Mouse (Mus musculus) heart, postnatal 25 days (tissue): ENCODE results near the gene Slc5a6. TPM values are rescaled to one million over a fixed set of nuclear protein-coding genes. Genes with fewer than 3 reads are reported as not detected.

Source experiments
- DNase-seq: peaks from one replicate; pipeline ENCODE4 v3.0.0; 2022; ENCODE audit warnings: low spot score
- intact Hi-C: fragments of 180-260 bp; cut with DNase I; formaldehyde crosslinking; loops from one replicate; pipeline ENCODE4 v1.15.1; 2025
- total RNA-seq, 2 experiments: library from RNA; stranded (reverse); gene quantifications; 2 replicates each; pipeline ENCODE4 v1.2.3; 2021

Slc5a6 gene
- 10 to 100 TPM in 1 of 2 experiments, 1 to 10 TPM in 1; 9.9 to 10.5 TPM for total RNA-seq

DNA sequence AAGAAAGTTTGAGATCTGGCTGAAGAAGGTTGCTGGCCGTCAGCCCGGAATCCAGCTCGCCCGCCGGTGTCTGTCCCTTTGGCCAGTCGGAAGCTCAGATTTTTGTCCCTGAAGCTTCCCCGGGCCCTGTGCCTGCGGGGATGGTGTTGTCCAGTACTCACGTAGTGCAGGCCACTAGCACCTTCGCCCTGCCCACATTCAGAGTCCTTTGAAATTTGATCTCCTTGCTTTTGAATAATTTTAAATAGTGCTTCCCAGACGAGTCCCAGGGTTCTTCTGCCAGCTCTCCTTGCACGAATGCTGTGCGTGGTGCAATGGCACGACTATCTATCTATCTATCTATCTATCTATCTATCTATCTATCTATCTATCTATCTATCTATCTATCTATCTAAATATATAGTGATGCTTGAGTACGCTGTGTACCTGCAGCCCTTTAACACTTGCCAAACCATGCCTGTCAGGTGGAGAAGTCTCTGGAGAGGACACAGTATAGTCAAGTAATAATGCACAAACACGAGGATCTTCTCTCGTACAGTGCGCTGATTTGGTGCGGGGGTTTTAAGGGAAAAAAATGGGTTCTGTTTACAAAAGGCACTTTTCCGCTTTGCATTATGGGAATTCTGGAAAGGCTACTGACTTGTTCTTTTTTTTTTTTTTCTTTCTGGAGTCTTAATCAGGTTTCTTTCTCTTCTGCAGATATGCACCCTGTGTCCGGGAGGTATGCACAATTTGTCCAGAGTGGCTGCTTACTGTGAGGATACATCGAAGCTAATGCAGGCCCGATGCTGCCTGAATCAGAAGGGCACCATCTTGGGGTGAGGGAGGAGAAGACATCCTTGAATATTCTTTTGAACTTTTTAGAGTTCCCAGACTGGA, at the start of gene Slc5a6:
Gene Slc5a6, minus strand, starts transcription at position 162 of the 879 bp plus-strand sequence.
- DNase-seq: no peak
- intact Hi-C loops: loop anchor here (1.0 kb wide), 1 partner anchor 89 kb away; the partner anchor contains the start of gene Preb

DNA sequence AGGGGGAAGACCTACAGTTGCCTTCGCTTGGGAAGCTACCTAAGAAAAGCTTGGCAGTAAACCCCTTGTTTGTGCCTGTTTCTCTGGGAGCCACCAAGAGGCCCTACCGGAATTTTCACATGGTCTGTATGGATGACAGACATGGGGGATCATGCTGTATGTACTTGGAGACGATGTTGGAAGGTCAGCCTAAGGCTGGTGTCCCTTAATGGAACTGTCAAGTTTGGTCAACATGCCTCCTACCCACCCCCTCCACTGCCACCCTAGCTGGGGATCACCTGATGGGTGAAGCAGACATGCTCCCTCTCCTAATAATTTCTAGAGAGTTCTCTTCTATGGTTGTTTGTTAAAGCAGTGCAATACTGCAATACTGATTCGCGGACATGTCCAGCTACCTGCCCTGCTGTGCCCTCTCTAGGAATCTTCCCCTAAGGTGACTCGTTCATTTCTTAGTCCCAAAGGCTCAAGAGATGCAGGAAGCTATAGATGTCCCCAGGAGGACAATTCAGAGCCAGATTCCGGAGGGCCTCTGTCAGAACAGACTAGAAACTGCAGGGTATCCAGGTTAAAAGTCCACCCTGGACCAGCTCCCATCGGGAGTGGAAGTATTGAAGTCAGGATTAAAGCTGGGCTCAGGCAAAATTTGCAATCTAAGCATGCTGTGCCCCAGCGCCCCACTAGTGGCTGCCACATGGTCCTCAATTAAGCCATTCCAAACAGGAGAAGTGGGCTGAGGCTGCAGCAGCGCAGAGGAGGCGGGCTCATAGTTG, 47.2 kb upstream of the Slc5a6 start:
- intact Hi-C loops: no loop called here
- DNase-seq: no peak

DNA sequence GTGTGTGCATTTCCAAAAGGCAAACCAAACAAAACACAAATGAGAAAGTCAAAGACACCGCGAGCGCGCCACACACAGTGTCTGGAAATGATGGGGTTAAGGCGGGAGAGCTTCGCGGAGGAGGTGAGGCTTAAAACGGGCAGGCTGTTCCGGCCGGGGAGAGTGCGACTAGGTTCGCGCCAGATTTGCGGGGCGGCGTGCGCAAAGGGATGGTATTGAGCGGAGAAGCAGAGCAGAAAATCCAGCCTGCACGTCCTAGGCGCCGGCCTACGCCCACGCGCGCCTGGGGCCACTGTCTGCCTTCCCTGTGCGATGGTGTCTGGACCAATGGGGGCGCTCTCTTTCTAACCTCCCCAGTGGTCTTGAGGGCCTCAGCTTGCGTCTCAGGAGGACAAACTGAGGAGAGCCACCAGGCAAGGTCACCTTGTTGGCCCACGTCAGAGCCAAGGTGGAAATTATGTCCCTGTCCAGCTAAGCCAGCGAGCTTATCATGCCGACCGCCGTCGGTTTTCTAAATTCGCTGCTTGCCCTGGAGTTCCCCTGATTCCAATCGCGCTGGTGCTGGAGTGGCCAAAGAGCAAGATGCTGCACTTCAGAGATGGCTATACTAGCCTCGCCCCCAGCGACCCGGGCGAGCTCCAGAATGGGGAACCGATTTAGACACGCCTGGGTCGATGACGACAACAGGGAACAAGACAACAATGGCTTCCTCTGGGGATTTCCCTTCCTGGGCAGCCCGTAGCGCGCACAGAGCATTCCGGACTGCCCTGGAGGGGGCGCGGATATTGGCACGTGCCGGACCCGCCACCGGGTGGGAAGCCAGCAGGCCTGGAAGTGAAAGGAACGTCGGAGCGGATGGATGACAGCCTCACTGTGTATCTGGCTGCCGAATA, 46.3 kb upstream of the Slc5a6 start:
- intact Hi-C loops: no loop called here
- peak; percentile 49 for DNase-seq

DNA sequence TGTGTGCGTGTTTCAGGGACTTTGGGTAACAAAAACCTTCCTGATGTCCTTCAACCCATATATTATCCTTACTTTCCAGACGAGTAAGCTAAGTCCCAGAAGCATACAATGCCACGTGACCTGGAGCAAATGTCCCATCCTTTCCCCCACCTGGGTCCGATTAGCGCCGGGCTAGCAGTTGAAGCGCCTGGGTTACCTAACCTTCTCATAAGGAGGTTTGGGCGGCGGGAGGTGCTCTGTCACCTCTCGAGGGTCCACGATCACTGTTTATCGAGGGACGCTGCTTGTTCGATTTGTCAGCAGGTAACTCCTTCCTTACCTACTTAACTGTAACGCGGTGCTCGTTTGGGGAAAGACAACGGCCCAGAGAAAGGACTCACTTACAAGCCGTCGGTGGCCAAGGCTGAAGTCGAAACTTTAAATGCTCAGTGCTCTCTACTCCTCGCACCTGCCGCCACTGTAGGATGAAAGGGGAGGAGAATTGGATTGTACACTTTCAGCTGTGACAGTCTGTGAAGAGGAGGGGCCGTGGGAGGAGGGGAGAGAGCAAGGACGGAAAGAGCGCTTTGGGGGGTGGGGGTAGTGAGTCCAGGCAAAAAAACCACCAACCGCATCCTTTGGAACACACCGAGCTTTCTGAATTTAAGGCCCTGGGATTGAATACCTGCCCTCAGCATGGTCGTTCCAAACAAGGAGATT, 45.5 kb upstream of the Slc5a6 start:
- intact Hi-C loops: no loop called here
- no peak for DNase-seq

DNA sequence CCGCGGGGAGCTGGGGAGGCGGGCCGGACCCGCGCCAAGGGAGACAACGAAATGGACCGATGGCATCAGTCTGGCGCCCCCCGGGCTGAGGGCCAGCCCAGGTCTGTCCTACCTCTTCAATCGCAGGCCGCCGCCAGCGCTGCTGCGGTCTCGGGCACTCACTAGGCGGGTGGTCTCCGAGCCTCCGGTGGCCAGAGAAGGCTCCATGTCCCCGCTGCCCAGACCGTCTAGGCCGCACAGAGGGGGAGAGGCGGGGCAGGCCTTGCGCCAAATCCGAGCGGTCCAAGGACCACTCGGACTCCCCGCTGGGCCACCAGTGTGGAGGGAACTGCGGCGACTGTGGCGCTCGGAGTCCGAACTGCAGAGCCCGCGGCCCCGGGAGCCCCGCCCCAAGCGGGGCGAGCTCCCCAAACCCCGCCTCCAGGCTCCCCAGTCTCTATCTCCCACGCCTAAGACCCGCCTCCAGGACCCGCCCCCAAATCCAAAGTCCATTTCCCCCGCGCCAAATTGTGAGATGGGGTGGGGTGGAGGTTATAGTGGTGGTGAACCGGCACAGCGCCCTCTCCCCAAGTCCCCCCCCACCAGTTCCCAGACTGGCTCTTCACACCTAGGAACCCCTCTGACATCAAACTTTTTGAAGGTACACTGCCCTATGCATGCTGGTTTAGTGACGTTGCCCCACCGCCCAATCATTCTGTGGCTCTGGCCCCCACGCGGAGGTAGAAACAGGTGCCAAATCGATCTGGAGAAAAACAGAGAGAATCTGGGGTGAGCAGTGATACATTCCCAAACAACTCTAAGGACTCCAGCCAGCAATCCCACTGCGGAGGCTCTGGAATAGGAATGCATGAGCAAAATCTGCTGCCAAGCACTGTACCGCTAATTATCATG, 44.7 kb upstream of the Slc5a6 start:
- intact Hi-C loops: no loop called here
- DNase-seq: no peak

- DNase-seq: no peak
- intact Hi-C loops: no loop called here
Measured at GRCm38 (mm10) chr5:31092231-31092975, 43.7 kb upstream of the Slc5a6 start.

DNA sequence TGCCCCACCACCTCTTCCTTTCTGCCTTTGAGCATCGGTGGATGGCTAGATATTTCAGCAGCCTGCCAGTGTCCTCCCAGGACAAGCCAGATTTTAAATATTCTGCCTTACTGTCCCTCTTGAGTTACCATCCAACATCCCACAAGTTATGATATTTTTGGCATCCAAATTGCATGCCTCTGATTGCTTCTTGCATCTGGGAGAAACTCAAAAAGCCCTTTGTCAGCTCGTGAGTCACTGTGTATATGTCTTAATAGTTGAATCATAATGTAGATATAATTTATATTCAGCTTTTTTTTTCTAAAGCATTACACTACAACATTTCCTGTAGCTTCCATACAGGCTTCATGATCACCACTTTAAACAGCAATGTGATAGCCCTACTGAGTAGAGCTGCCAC, 38.4 kb upstream of the Slc5a6 start:
- intact Hi-C loops: no loop called here

GRCm38 (mm10) chr5:31086606-31087005, 37.9 kb upstream of the Slc5a6 start:
- DNase-seq: no peak
- intact Hi-C loops: no loop called here

More for the DNA sequence above, 38.4 kb upstream of the Slc5a6 start:
- no peak for DNase-seq

- DNase-seq: no peak
- intact Hi-C loops: no loop called here
Measured at GRCm38 (mm10) chr5:31083949-31084348, 35.2 kb upstream of the Slc5a6 start.

DNA sequence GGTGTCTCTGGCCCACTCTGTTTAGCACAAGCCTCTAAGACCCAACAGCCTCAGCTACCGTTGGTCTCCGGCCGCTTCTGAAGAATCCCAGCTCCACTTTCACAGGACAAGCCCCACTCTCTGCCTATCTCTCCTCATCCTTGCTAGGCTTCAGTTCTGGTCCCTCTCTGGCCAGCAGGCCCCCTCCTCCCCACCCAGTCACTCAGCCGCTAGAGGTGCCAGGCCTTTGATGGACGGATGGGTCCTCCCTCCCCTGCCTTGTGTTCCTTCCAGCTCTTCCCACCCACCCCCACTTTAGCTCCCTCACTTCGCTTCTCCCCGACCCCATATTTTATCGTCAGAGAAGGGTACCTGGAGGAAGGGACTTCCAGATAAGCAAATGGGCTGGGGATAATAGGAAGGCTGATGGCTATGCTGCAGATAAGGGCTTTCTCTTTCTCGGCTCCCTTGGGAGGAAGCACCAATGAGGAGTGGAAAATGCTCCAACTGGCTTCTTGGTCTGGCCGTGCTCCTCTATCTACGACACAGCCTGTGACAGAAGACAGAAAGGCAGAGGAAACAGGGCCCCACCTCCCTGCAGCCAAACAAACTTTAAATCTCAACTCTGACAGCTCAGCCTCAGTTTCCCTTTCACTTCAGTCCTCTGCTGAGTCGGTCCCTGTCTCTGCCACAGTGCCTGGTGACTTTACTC, 34.4 kb upstream of the Slc5a6 start:
- peak; percentile 31 for DNase-seq
- intact Hi-C loops: no loop called here

DNA sequence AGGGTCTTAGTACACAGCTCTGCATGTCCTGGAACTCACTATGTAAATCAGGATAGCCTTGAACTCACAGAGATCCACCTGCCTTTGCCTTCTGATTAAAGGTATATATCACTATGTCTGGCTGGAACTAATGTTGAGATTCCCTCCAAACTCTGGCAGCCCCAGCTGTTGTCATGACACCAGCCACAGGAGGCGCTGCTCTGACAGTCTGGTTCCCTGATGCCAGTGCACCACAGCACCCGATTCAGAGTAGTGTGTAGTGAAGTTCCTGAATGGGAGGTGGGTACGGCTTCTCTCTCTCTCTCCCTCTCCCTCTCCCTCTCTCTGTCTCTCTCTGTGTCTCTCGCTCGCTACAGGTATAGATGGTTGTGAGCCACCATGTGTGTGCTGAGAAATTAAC, 33.6 kb upstream of the Slc5a6 start:
- DNase-seq: no peak
- intact Hi-C loops: no loop called here

DNA sequence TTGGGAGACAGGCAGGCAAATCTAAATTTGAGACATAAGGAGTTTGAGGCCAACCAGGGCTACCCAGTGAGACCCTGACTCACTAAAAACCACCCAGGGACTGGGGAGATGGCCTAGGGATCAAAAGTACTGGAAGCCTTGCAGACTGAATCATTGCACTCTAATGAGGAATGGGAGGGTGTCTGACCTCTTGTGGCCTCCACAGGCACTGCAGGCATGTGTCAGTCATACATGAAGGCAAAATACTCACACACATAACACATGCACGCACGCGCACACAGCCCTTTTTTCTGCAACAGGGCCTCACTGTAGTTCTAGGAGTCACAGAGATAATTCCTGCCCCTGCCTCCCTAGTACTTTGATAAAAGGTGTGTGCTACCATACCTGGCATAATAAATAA, 32.7 kb upstream of the Slc5a6 start:
- intact Hi-C loops: no loop called here
- no peak for DNase-seq

GRCm38 (mm10) chr5:31080795-31081164, 32.1 kb upstream of the Slc5a6 start:
- intact Hi-C loops: no loop called here
- no peak for DNase-seq

GRCm38 (mm10) chr5:31080059-31080794, 31.5 kb upstream of the Slc5a6 start:
- DNase-seq: no peak
- intact Hi-C loops: no loop called here

GRCm38 (mm10) chr5:31076346-31076745, 27.6 kb upstream of the Slc5a6 start:
- intact Hi-C loops: no loop called here
- no peak for DNase-seq

- intact Hi-C loops: no loop called here
- no peak for DNase-seq
Measured at GRCm38 (mm10) chr5:31073176-31073575, 24.5 kb upstream of the Slc5a6 start.

GRCm38 (mm10) chr5:31071821-31072220, 23.1 kb upstream of the Slc5a6 start:
- no peak for DNase-seq
- intact Hi-C loops: no loop called here
